Mouse (Mus musculus) heart, postnatal 10 days (tissue): ENCODE measurements around the gene Rd3l. TPM values are rescaled to one million over a fixed set of nuclear protein-coding genes. Genes with fewer than 3 reads are reported as not detected.

ENCODE experiments used
- DNase-seq, 2 experiments: peaks; one replicate each; pipeline ENCODE4 v3.0.0; 2021
- intact Hi-C: fragments of 180-260 bp; cut with DNase I; formaldehyde crosslinking; loops from one replicate; pipeline ENCODE4 v1.15.1; 2025
- total RNA-seq, 2 experiments: library from RNA; stranded (reverse); gene quantifications; 2 replicates each; pipeline ENCODE4 v1.2.3; 2021

The Rd3l gene
- total RNA-seq, 2 experiments from 2014 or later = 0.26 to 0.64 TPM

GRCm38 (mm10) chr12:111970085-111970484 is 11.0 kb downstream of the Rd3l start:
- intact Hi-C loops = no loop called here
- DNase-seq = no peak

- intact Hi-C loops = no loop called here
- DNase-seq = peak; percentile 97 to 99
Observed at GRCm38 (mm10) chr12:111966683-111967173, 14.4 kb downstream of the Rd3l start, which contains the start of gene Atp5mpl. Gene Atp5mpl, minus strand, starts transcription at chr12:111966977.

- no peak for DNase-seq
- intact Hi-C loops = no loop called here
Observed at GRCm38 (mm10) chr12:111963339-111963738, 17.8 kb downstream of the Rd3l start.

GRCm38 (mm10) chr12:111958101-111958865 is 22.8 kb downstream of the Rd3l start:
- intact Hi-C loops = loop anchor here (5.0 kb wide), 1 partner anchor 291 kb away; no protein-coding TSS in a partner anchor
- DNase-seq = peak; percentile 78 to 89

DNA sequence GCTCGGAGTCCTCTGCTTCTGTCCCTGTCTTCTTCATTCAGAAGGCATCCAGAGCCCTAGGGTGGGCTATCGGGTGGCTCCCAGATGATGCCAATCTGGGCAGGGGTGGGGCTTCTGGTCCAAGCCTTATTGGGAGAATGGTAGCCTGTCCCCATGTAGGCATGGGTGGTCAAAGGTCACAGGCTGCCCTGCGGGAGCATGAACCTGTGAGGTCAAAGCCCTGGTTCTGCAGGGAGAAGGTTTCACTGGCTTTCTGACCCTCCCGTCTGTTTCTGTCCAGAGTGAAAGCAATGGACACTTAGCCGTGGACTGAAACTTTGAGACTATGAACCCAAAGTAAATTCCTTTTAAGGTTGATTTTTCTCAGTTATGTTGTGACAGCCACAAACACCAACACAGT is 24.9 kb downstream of the Rd3l start:
- intact Hi-C loops = loop anchor here (5.0 kb wide), 1 partner anchor 289 kb away; no protein-coding TSS in a partner anchor
- no peak for DNase-seq

DNA sequence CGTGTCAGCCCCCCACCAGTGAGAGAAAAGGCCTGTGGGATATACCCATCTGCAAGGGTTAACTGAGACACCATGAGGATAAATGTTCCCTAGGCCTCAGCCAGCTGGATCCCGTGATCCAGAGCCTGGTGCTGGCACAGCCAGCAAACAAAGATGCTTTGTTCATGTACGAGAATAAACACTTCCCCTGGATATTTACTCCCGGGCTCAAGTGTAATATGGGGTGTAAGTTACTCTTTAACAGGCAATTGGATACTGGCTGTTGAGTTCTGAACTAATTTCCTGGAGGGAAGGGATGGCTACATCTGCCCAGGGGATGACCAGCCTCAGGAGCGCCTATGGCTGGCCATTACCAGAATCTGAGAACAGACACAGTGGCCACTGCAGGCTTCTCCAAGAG is 29.4 kb downstream of the Rd3l start:
- intact Hi-C loops = no loop called here
- no peak for DNase-seq

GRCm38 (mm10) chr12:111950486-111950885 is 30.6 kb downstream of the Rd3l start:
- intact Hi-C loops = no loop called here
- no peak for DNase-seq

- peak; percentile 82 to 84 for DNase-seq
- intact Hi-C loops = loop anchor here (1.0 to 5.0 kb wide), 2 partner anchors 68 to 204 kb away; no protein-coding TSS in a partner anchor
Observed at GRCm38 (mm10) chr12:111946716-111947115, 34.4 kb downstream of the Rd3l start.

GRCm38 (mm10) chr12:111945765-111946655 is 35.1 kb downstream of the Rd3l start:
- intact Hi-C loops = loop anchor here (1.0 to 5.0 kb wide), 4 partner anchors 29 to 204 kb away; no protein-coding TSS in a partner anchor
- peak; percentile 59 to 62 for DNase-seq

DNA sequence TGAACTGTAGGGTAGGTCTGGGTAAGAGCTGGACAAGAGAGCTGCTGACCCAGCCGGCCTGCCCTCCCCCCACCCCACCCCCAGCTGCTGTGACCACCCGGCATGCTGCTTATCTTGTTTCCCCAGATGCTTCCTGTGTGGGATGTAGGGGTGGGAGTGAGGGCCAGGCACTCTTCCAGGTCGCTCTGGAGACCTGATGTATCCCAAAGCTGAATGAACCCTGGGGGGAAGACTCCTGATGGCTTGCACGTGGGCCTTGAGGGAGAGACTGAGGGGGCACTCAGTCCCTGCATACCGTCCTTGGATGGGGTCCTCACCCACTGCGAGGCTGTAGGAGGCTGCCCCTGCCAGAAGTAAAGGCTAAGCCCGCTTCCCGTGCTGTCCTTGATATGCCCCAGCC is 36.0 kb downstream of the Rd3l start:
- DNase-seq = peak; percentile 73 to 81
- intact Hi-C loops = loop anchor here (2.0 to 5.0 kb wide), 3 partner anchors 28 to 203 kb away; no protein-coding TSS in a partner anchor

DNA sequence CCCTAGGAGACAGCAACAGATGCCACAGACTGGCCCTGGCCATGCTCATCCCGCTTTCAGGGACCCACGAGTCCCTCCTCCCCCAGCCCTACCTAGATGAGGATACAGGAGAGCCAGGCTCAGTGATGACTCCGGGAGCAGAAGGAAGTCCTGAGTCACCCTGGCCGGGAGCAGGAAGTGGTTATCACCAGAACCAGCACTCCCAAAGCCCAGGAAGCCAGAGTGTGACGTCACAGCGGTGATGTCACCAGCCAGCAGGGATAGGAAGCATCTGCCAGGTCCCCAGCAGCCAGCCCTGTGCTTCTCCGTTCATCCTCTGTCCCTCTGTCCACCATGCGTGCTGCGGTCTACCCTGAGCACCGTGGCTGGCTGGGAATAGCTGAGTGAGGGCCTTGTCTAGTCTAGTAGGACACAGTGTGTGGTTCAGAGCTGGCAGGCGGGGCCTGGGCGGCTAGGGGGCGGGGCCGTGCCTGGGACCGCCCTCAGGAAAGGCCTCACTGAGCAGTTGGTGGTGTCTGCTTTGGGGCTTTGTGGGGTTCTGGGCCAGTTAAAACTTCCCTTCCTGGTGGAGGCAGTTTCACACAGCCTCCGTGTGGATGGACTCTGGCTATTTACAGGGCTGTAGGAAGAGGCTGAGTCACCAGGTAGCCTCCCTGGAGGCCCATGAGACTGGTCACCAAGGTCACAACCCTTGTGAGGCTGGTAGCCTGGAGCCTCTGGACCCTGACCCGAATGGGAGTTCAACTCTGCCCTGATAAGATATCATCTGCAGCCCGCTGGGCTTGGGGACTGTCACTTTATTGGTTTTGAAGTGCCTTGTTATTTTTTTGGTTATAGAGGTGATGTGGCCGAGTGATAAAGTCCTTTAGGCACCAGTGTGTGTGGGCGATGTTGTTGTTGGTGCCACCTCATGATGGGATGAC is 36.8 kb downstream of the Rd3l start:
- peak; percentile 46 to 47 for DNase-seq
- intact Hi-C loops = loop anchor here (2.0 kb wide), 2 partner anchors 28 to 38 kb away; no protein-coding TSS in a partner anchor

DNA sequence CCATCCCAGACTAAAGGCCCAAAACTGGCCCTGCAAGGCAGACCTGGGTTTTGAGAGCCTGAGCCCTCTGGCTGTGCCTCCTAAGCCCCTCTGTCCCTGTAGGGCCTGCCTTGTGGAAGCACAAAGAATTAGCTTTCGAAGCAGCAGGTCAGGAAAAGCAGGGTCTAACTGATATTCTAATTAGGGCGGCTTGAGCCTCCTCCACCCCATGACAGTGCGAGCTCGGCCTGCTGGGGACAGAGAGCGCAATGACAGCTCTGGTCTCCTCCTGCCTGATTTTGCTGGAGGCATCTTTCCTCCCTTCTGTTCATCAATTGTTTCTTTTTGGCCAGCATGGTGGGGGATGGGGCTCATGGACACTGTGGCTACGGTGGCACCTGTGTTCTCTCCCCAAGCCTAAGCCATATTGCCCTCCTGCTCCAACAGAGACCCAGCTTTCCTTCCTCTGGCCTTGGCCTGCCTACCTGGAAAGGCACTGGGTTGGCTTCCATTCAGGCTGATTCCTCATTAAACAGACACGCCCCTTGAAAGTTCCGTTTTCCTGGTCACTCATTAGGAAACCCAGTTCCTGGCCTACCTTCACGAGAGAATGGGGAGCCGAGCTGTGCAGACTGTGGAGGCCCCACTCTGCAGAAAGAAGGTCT is 37.6 kb downstream of the Rd3l start:
- intact Hi-C loops = loop anchor here (2.0 kb wide), 2 partner anchors 27 to 37 kb away; no protein-coding TSS in a partner anchor

DNA sequence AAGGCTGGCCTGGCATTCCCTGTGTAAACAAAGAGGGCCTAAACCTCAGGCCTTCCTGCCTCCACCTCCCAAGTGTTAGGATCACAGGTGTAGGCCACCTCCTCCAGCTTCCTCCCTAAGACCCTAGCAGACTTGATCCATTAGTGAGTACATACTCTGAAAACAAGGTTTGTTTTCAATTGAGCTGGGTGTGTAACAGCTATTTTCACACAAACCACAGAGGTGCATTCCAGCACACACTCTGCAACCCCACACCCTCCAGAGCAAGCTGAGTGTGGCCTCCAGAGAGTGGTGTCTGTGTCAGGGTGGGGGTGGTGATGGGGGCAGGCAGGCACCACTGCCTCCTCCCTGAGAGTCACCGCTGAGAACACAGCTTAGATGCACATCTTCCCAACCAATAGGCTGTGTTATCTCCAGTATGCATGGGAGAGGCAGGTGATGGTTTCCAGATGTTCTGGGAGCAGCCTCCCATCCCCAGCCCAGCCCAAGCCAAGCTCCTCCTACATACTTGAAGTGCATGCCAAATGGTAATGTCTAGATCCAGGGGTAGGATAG is 42.4 kb downstream of the Rd3l start:
- no peak for DNase-seq
- intact Hi-C loops = no loop called here

More for the DNA sequence above, 37.6 kb downstream of the Rd3l start:
- peak in 1 of 2 experiments; percentile 40 for DNase-seq

GRCm38 (mm10) chr12:111936706-111937550 is 44.2 kb downstream of the Rd3l start:
- DNase-seq = peak; percentile 53 to 61
- intact Hi-C loops = no loop called here

GRCm38 (mm10) chr12:111933971-111934370 is 47.1 kb downstream of the Rd3l start:
- intact Hi-C loops = no loop called here
- DNase-seq = no peak

DNA sequence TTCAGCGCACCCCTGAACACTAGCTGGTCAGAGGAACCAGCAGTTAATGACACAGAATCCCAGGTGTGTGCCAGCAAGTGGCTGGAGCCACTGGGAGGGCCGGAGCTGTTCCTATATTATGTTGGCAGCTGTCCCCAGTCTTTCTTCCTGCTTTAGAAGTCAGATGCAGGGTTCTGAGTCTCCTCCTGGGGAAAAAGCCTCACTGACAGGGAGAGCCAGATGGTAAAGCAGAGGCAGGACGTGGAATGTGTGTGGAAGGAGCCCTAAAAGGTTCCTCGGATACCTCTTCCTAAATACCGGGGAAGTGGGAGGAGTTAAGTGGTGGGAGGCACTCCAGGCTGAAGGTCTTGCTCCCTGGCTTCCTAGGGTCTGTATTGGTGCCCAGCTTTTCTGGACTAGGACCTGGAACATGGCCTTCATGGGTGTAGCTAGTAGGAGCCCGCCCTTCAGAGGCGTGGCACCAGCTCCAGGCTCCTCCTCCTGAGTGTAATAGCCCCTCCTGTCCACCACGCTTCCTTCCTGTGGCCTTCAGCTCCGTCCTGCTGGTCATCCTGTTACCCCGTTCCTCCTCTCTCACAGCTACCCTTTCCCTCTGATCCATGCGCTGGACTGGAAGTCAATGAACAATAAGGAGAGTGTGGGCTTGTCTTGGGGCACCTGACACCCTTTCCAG is 47.9 kb downstream of the Rd3l start:
- intact Hi-C loops = no loop called here

GRCm38 (mm10) chr12:111932513-111932912 is 48.6 kb downstream of the Rd3l start:
- intact Hi-C loops = no loop called here
- DNase-seq = no peak

More for the DNA sequence above, 47.9 kb downstream of the Rd3l start:
- peak; percentile 53 to 57 for DNase-seq
